Mouse (Mus musculus) heart, embryonic 15.5 days (tissue): Measurements from ENCODE around the gene Unc93b1. TPM values are rescaled to one million over a fixed set of nuclear protein-coding genes. Genes with fewer than 3 reads are reported as not detected.
A peak's percentile ranks its signal among the peaks of the same experiment; 100 is the strongest.

Experiments used
- ATAC-seq: fragments of 200-750 bp; cut with Nextera tagmentation; replicated peaks from 2 replicates; pipeline ENCODE4 v1.8.0; 2017; ENCODE audit warnings: low read depth, moderate TSS enrichment; ENCODE audit not compliant: insufficient number of reproducible peaks, insufficient read depth, low FRiP score
- H3K27ac ChIP-seq: fragments of 300-500 bp; sonication (generic); 2 replicates; pipeline ENCODE4 v1.5.1; 2015; ENCODE audit warnings: mild to moderate bottlenecking, inconsistent platforms
- H3K27me3 ChIP-seq: fragments of 300-500 bp; sonication (generic); 2 replicates; pipeline ENCODE4 v1.6.1; 2015; ENCODE audit warnings: inconsistent platforms
- H3K36me3 ChIP-seq: fragments of 300-500 bp; sonication (generic); 2 replicates; pipeline ENCODE4 v1.6.1; 2015; ENCODE audit warnings: mild to moderate bottlenecking, inconsistent platforms
- H3K4me1 ChIP-seq: fragments of 300-500 bp; sonication (generic); replicated peaks from 2 replicates; pipeline ENCODE4 v1.6.1; 2015; ENCODE audit warnings: inconsistent platforms
- H3K4me2 ChIP-seq: fragments of 300-500 bp; sonication (generic); 2 replicates; pipeline ENCODE4 v1.6.1; 2015; ENCODE audit warnings: inconsistent platforms, mild to moderate bottlenecking, moderate library complexity
- H3K4me3 ChIP-seq: fragments of 300-500 bp; sonication (generic); 2 replicates; pipeline ENCODE4 v1.5.1; 2015; ENCODE audit warnings: mild to moderate bottlenecking, inconsistent platforms
- H3K9ac ChIP-seq: fragments of 300-500 bp; sonication (generic); 2 replicates; pipeline ENCODE4 v1.6.1; 2015; ENCODE audit warnings: mild to moderate bottlenecking, inconsistent platforms
- H3K9me3 ChIP-seq: fragments of 300-500 bp; sonication (generic); replicated peaks from 2 replicates; pipeline ENCODE4 v1.6.1; 2016; ENCODE audit warnings: inconsistent platforms
- WGBS: fragments of 180-500 bp; shearing (Covaris S2); methylation state at CpG from one replicate; pipeline ENCODE4 v1.1.7; 2015; ENCODE audit warnings: mixed read lengths; 5-methylcytosine and 5-hydroxymethylcytosine counted together
- polyA plus RNA-seq: library from polyadenylated mRNA; unstranded; fragments of >200 nt; fragmentation: Nextera tagmentation; extraction: Ambion mirVana; gene quantifications from 2 replicates; pipeline ENCODE4 v1.2.1, GENCODE M21; 2015

Gene Unc93b1
- polyA plus RNA-seq, 1 experiment from 2014 or later, result 15.0 TPM

GRCm38 (mm10) chr19:3929211-3929941 lies 5.6 kb upstream of the Unc93b1 start, which contains the start of gene Aldh3b1:
Aldh3b1 (minus strand) TSS chr19:3929808.
- H3K9ac ChIP-seq, result no peak within 1 kb of the TSS
- peak within 1 kb of the TSS; percentile 84 for H3K27ac ChIP-seq
- H3K4me2 ChIP-seq, result peak within 1 kb of the TSS; percentile 31
- no peaks in the 10 kb centered on the region for H3K36me3 ChIP-seq
- H3K4me1 ChIP-seq, result peaks cover 30% of the 10 kb centered on the region
- 32% methylated on average over 12 of the region's 12 CpGs for WGBS
- no peaks in the 10 kb centered on the region for H3K27me3 ChIP-seq
- H3K4me3 ChIP-seq, result no peak within 1 kb of the TSS
- ATAC-seq, result peak; percentile 74
- no peaks in the 10 kb centered on the region for H3K9me3 ChIP-seq

DNA sequence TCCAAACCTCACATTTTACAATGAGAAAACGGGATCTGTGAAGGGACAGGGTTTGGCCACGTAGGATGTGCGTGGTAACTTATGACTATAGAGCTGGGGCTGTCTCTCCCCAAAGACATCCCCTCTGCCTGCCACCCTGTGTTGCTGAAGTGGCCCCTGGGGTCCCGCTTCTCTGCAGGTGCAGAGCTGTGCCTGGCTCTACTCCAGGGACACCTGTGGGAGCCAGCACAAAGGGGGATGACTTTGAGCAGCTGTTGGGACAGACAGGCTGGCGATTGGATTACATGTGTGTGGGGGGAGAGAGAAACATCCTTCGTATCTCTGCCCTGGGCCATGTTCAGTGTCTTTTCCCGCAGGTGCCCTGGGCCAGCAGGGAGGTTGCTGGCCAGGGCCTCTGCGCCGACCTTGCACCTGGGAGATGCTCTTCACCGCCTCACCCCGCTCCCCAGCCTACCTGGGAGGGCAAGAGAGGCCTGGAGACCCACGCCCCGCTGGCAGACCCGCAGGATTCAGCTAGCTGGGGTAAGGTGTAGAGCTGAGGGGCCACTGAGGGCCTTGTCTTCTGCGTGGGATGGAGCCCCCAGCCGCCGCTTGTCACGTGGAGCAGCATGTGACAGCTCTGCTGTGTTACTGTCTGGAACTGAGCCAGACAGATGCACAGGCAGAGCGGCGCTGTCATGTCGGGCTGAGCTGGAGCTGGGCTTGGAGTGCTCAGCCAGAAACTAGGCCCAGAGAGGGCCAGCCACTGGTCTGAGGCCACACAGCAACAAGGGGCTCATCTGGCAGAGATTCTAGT lies 4.5 kb upstream of the Unc93b1 start:
- peak overlapping the region; percentile 84 for H3K27ac ChIP-seq
- ATAC-seq, result no peak; the same call in 1 of the 2 replicates

GRCm38 (mm10) chr19:3931716-3932115 lies 3.3 kb upstream of the Unc93b1 start:
- H3K4me3 ChIP-seq, result no peak overlapping the region
- H3K9me3 ChIP-seq, result no peaks in the 10 kb centered on the region
- H3K27me3 ChIP-seq, result no peaks in the 10 kb centered on the region
- H3K4me1 ChIP-seq, result peaks cover 38% of the 10 kb centered on the region
- no peak overlapping the region for H3K9ac ChIP-seq
- no peak overlapping the region for H3K4me2 ChIP-seq
- no peak overlapping the region for H3K27ac ChIP-seq
- no peak for ATAC-seq
- WGBS, result 88% methylated on average over 9 of the region's 9 CpGs
- H3K36me3 ChIP-seq, result no peaks in the 10 kb centered on the region

More for the DNA sequence above, 4.5 kb upstream of the Unc93b1 start:
- no peaks in the 10 kb centered on the region for H3K36me3 ChIP-seq
- 60% methylated on average over 21 of the region's 21 CpGs for WGBS
- H3K9ac ChIP-seq, result no peak overlapping the region
- H3K27me3 ChIP-seq, result no peaks in the 10 kb centered on the region
- no peak overlapping the region for H3K4me3 ChIP-seq
- H3K4me2 ChIP-seq, result no peak overlapping the region
- peaks cover 34% of the 10 kb centered on the region for H3K4me1 ChIP-seq
- H3K9me3 ChIP-seq, result no peaks in the 10 kb centered on the region

GRCm38 (mm10) chr19:3935896-3936850 lies 1.2 kb downstream of the Unc93b1 start:
- H3K27ac ChIP-seq, result peak overlapping the region; percentile 60
- peaks cover 16% of the 10 kb centered on the region for H3K4me1 ChIP-seq
- no peaks in the 10 kb centered on the region for H3K36me3 ChIP-seq
- peak; percentile 32; the same call in 1 of the 2 replicates for ATAC-seq
- H3K9ac ChIP-seq, result peak overlapping the region; percentile 67
- WGBS, result 7% methylated on average over 22 of the region's 22 CpGs
- peak overlapping the region; percentile 97 for H3K4me2 ChIP-seq
- no peaks in the 10 kb centered on the region for H3K9me3 ChIP-seq
- peak overlapping the region; percentile 66 for H3K4me3 ChIP-seq
- no peaks in the 10 kb centered on the region for H3K27me3 ChIP-seq

GRCm38 (mm10) chr19:3942315-3942714 lies 7.3 kb downstream of the Unc93b1 start:
- H3K4me2 ChIP-seq, result no peak overlapping the region
- H3K36me3 ChIP-seq, result no peaks in the 10 kb centered on the region
- peaks cover 13% of the 10 kb centered on the region for H3K4me1 ChIP-seq
- WGBS, result 77% methylated on average over 7 of the region's 7 CpGs
- no peaks in the 10 kb centered on the region for H3K9me3 ChIP-seq
- H3K4me3 ChIP-seq, result no peak overlapping the region
- ATAC-seq, result no peak
- no peaks in the 10 kb centered on the region for H3K27me3 ChIP-seq
- H3K9ac ChIP-seq, result no peak overlapping the region
- no peak overlapping the region for H3K27ac ChIP-seq

- no peak for ATAC-seq
- no peaks in the 10 kb centered on the region for H3K9me3 ChIP-seq
- 18% methylated on average over 27 of the region's 27 CpGs for WGBS
- no peaks in the 10 kb centered on the region for H3K36me3 ChIP-seq
- no peaks in the 10 kb centered on the region for H3K27me3 ChIP-seq
- H3K4me3 ChIP-seq, result peak overlapping the region; percentile 36
- H3K9ac ChIP-seq, result no peak overlapping the region
- peak overlapping the region; percentile 56 for H3K4me2 ChIP-seq
- peaks cover 13% of the 10 kb centered on the region for H3K4me1 ChIP-seq
- no peak overlapping the region for H3K27ac ChIP-seq
These were observed 8.2 kb downstream of the Unc93b1 start for GRCm38 (mm10) chr19:3942986-3943735.

DNA sequence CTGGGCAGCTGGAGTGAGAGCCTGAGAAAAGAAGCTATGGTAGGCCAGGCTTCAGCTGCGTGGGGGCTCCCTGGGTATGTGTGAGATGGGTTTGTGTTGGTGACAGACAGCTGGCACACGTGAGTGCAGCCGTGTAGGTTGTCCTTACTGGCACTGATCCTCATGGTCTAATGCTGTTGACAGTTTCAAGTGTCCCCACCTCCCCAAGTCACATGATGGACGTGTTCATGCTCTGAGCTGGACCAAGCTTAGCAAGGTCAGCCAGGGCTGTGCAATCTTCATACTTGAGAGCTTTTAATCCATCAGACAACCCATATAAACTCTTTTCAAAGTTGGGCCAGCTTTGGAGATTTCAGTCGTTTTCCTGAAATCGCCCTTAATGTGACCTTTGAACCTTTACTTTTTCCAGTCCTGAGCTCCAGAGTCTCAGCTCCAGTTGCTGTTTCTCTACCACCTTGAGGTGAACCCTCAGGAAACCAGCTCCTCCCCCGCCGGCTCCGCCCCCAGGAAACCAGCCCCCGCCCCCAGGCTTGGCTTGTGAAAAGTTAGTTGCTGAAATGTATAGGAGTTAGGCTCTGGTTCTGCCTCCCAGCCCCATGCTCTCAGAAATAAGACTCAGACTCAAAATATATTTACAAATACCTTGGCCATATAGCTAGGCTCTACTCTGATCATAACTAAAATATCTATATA lies 11.0 kb downstream of the Unc93b1 start:
- 15% methylated on average over 10 of the region's 10 CpGs for WGBS
- Histone ChIP-seq H3K9me3 (no peaks in the 10 kb centered on the region), H3K4me1 (peaks cover 13% of the 10 kb centered on the region), H3K9ac (no peak overlapping the region), H3K4me3 (no peak overlapping the region), H3K27ac (peak overlapping the region; percentile 56), H3K36me3 (no peaks in the 10 kb centered on the region), H3K27me3 (0 out of 2 replicates have a peak, but pooled peaks cover 3% of the 10 kb centered on the region), H3K4me2 (no peak overlapping the region)
- ATAC-seq, result peak; percentile 74

DNA sequence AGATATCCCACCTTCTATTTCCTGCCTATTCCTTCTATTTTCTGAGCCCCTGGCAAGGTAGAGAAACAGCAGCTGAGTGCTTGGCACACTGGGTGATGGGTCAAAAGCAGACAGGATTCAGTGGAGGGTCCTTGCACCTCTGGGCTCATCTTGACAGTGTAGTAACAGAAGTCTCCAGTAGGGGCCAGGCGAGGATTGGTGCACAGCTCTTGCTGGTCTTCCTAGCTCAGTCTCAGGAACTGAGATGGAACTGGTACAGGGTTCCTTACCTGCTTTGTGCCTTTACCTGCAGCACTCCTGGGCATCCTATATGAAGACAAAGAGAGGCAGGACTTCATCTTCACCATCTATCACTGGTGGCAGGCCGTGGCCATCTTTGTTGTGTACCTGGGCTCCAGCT lies 11.7 kb downstream of the Unc93b1 start:
- Histone ChIP-seq H3K9me3 (no peaks in the 10 kb centered on the region), H3K27ac (peak overlapping the region; percentile 56), H3K36me3 (no peaks in the 10 kb centered on the region), H3K4me2 (no peak overlapping the region), H3K27me3 (0 out of 2 replicates have a peak, but pooled peaks cover 3% of the 10 kb centered on the region), H3K9ac (no peak overlapping the region), H3K4me1 (peaks cover 13% of the 10 kb centered on the region), H3K4me3 (no peak overlapping the region)
- ATAC-seq, result 0 out of 2 replicates have a peak, but pooled peaks have one; percentile 54
- WGBS, result 18% methylated on average over 2 of the region's 2 CpGs

DNA sequence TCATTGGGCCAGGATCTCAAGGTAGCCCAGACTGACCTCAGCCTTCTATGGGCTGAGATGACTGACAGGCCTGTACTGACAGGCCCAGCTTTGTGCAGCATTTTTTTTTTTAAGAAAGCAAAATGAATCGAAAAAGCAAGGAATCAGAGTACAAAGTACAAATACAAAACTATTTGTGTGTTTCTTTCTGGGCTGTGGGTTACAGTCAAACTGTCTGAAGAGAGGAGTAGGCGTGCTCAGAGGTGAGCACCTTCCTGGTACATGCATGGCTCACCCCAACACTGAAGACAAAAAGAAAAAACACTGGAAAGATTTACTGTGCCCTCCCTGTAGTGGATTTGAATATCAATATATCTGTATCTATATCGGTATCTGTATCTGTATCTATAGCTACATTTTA lies 12.8 kb downstream of the Unc93b1 start:
- no peak overlapping the region for H3K4me3 ChIP-seq
- H3K27me3 ChIP-seq, result 0 out of 2 replicates have a peak, but pooled peaks cover 3% of the 10 kb centered on the region
- no peaks in the 10 kb centered on the region for H3K9me3 ChIP-seq
- no peak overlapping the region for H3K9ac ChIP-seq
- H3K4me2 ChIP-seq, result no peak overlapping the region
- no peak overlapping the region for H3K27ac ChIP-seq
- WGBS, result 78% methylated on average over 3 of the region's 3 CpGs
- ATAC-seq, result no peak
- H3K36me3 ChIP-seq, result no peaks in the 10 kb centered on the region
- peaks cover 13% of the 10 kb centered on the region for H3K4me1 ChIP-seq

DNA sequence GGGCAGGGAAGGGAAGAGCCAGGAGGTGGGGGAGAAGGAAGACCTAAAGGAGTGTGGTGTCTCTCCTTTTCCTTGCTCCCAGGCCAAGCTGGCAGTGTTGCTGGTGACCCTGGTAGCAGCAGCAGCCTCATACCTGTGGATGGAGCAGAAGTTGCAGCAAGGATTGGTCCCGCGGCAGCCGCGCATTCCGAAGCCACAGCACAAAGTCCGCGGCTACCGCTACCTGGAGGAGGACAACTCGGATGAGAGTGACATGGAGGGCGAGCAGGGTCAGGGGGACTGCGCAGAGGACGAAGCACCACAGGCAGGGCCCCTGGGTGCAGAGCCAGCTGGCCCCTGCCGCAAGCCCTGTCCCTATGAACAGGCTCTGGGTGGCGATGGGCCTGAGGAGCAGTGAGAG lies 13.6 kb downstream of the Unc93b1 start:
- Histone ChIP-seq H3K4me2 (no peak overlapping the region), H3K4me1 (peaks cover 10% of the 10 kb centered on the region), H3K9me3 (no peaks in the 10 kb centered on the region), H3K27ac (no peak overlapping the region), H3K36me3 (no peaks in the 10 kb centered on the region), H3K9ac (no peak overlapping the region), H3K27me3 (0 out of 2 replicates have a peak, but pooled peaks cover 3% of the 10 kb centered on the region), H3K4me3 (no peak overlapping the region)
- no peak for ATAC-seq
- WGBS, result 73% methylated on average over 14 of the region's 14 CpGs
